ENCODE assay signal across 15 mouse cellular contexts in genomic region chr3:38312834-38313233, GRCm38 (mm10).
"Had no signal": no experiment of that assay in that cellular context is flagged by ENCODE, and none has a peak within 500 bp of the region (broad histone marks: within the 10 kb centered on the region; RNA-seq: fewer than 3 reads in every experiment).

No protein-coding gene starts in this region.

- H3K9me3 ChIP-seq: lung, embryonic 15.5 days; megakaryocyte, embryonic 14.5 days; midbrain, embryonic 13.5 days; neural tube, embryonic 12.5 days; stomach, embryonic 15.5 days had no signal

- H3K27ac ChIP-seq: macrophage; midbrain, embryonic 13.5 days; neural tube, embryonic 12.5 days; stomach, embryonic 15.5 days; stomach, postnatal 0 days had no signal

- DNase-seq: liver, postnatal 0 days; lung, adult 2 months; right cerebral cortex, postnatal 14 days; thymus, adult 2 months; thymus, postnatal 25 days; thymus, postnatal 4 days had no signal

- H3K4me2 ChIP-seq: lung, embryonic 15.5 days; midbrain, embryonic 11.5 days; midbrain, embryonic 13.5 days; neural tube, embryonic 12.5 days; stomach, embryonic 15.5 days had no signal

- H3K27me3 ChIP-seq: lung, embryonic 15.5 days; midbrain, embryonic 13.5 days; neural tube, embryonic 12.5 days; stomach, embryonic 15.5 days had no signal

- ATAC-seq: liver, postnatal 0 days; midbrain, embryonic 13.5 days; midbrain, embryonic 16.5 days had no signal

- H3K36me3 ChIP-seq: lung, embryonic 15.5 days; midbrain, embryonic 13.5 days; neural tube, embryonic 12.5 days; stomach, embryonic 15.5 days had no signal

- H3K4me1 ChIP-seq: lung, embryonic 15.5 days; neural tube, embryonic 12.5 days; stomach, embryonic 15.5 days had no signal

- H3K9ac ChIP-seq: liver, postnatal 0 days; lung, embryonic 15.5 days; midbrain, embryonic 13.5 days; neural tube, embryonic 12.5 days; stomach, embryonic 15.5 days had no signal

- H3K4me3 ChIP-seq: lung, embryonic 15.5 days; megakaryocyte, embryonic 14.5 days; midbrain, embryonic 13.5 days; neural tube, embryonic 12.5 days; stomach, embryonic 15.5 days had no signal
